Mouse (Mus musculus) hindbrain, embryonic 13.5 days (tissue): Measurements from ENCODE around the gene Col9a1. TPM values are rescaled to one million over a fixed set of nuclear protein-coding genes. Genes with fewer than 3 reads are reported as not detected.

Experiments used
- ATAC-seq: fragments of 200-750 bp; cut with Nextera tagmentation; 2 replicates; pipeline ENCODE4 v1.8.0; 2017; ENCODE audit warnings: moderate TSS enrichment; ENCODE audit not compliant: low FRiP score
- H3K27ac ChIP-seq: fragments of 300-500 bp; sonication (generic); 2 replicates; pipeline ENCODE4 v1.5.1; 2015; ENCODE audit warnings: inconsistent platforms, mild to moderate bottlenecking, moderate library complexity
- H3K27me3 ChIP-seq: fragments of 300-500 bp; sonication (generic); 2 replicates; pipeline ENCODE4 v1.6.1; 2015; ENCODE audit warnings: mild to moderate bottlenecking, inconsistent platforms
- H3K36me3 ChIP-seq: fragments of 300-500 bp; sonication (generic); 2 replicates; pipeline ENCODE4 v1.6.1; 2015; ENCODE audit warnings: mild to moderate bottlenecking, inconsistent platforms
- H3K4me1 ChIP-seq: fragments of 300-500 bp; sonication (generic); replicated peaks from 2 replicates; pipeline ENCODE4 v1.6.1; 2015; ENCODE audit warnings: inconsistent platforms
- H3K4me2 ChIP-seq: fragments of 300-500 bp; sonication (generic); 2 replicates; pipeline ENCODE4 v1.6.1; 2015; ENCODE audit warnings: inconsistent platforms, mild to moderate bottlenecking, moderate library complexity
- H3K4me3 ChIP-seq: fragments of 300-500 bp; sonication (generic); 2 replicates; pipeline ENCODE4 v1.5.1; 2015; ENCODE audit warnings: mild to moderate bottlenecking, inconsistent platforms
- H3K9ac ChIP-seq: fragments of 300-500 bp; sonication (generic); 2 replicates; pipeline ENCODE4 v1.6.1; 2015; ENCODE audit warnings: mild to moderate bottlenecking, inconsistent platforms
- H3K9me3 ChIP-seq: fragments of 300-500 bp; sonication (generic); 2 replicates; pipeline ENCODE4 v1.6.1; 2016; ENCODE audit warnings: inconsistent platforms
- whole genome bisulfite sequencing: fragments of 180-500 bp; shearing (Covaris S2); methylation state at CpG from one replicate; pipeline ENCODE4 v1.1.7; 2015; 5-methylcytosine and 5-hydroxymethylcytosine counted together
- polyA plus RNA-seq: library from polyadenylated mRNA; unstranded; fragments of >200 nt; fragmentation: Nextera tagmentation; extraction: Ambion mirVana; gene quantifications from 2 replicates; pipeline ENCODE4 v1.2.1, GENCODE M21; 2015

The Col9a1 gene
- polyA plus RNA-seq, 1 experiment from 2014 or later = 5.9 TPM

GRCm38 (mm10) chr1:24226941-24227711, 49.7 kb downstream of the Col9a1 start:
- no peak overlapping the region for H3K27ac ChIP-seq
- no peak overlapping the region for H3K4me2 ChIP-seq
- ATAC-seq = no peak
- no peak overlapping the region for H3K9ac ChIP-seq
- no peak overlapping the region for H3K4me3 ChIP-seq
- peaks cover 18% of the 10 kb centered on the region; the same call in 1 of the 2 replicates for H3K4me1 ChIP-seq
- WGBS = 80% methylated on average over 6 of the region's 6 CpGs
- no peaks in the 10 kb centered on the region for H3K36me3 ChIP-seq
- no peaks in the 10 kb centered on the region for H3K27me3 ChIP-seq
- H3K9me3 ChIP-seq = no peaks in the 10 kb centered on the region

GRCm38 (mm10) chr1:24229552-24229951, 52.1 kb downstream of the Col9a1 start:
- Histone ChIP-seq H3K36me3 (no peaks in the 10 kb centered on the region), H3K9me3 (no peaks in the 10 kb centered on the region), H3K27me3 (no peaks in the 10 kb centered on the region), H3K4me3 (no peak overlapping the region), H3K4me1 (peaks cover 14% of the 10 kb centered on the region; the same call in 1 of the 2 replicates), H3K4me2 (no peak overlapping the region), H3K9ac (no peak overlapping the region), H3K27ac (no peak overlapping the region)
- no peak for ATAC-seq
- 89% methylated on average over 1 of the region's 1 CpGs for WGBS

DNA sequence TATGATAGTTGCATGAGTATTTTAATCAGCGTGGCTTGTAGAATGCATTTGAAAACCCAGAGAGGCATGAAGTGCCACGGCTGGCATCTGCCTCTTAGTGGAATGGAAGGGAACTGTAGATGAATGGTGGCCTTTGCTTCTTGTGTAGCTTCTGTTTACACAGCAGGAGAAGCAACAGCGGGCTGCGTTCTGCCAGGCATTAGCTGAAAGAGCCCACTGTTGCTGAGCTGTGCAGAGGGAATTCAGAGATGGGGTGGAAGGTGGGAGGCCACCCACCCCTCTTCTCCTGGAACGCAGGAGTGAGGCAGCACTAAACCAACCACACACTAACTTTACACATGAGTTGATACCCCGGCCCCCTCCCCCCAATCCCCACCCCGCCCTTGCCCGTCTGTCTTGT, 53.0 kb downstream of the Col9a1 start:
- H3K9ac ChIP-seq = no peak overlapping the region
- no peak overlapping the region; the same call in 1 of the 2 replicates for H3K4me2 ChIP-seq
- H3K36me3 ChIP-seq = no peaks in the 10 kb centered on the region
- WGBS = 35% methylated on average over 8 of the region's 8 CpGs
- peaks cover 14% of the 10 kb centered on the region; the same call in 1 of the 2 replicates for H3K4me1 ChIP-seq
- peak; percentile 77 for ATAC-seq
- no peak overlapping the region for H3K27ac ChIP-seq
- H3K9me3 ChIP-seq = no peaks in the 10 kb centered on the region
- H3K4me3 ChIP-seq = no peak overlapping the region
- no peaks in the 10 kb centered on the region for H3K27me3 ChIP-seq

GRCm38 (mm10) chr1:24231504-24232270, 54.3 kb downstream of the Col9a1 start:
- WGBS = 72% methylated on average over 3 of the region's 3 CpGs

DNA sequence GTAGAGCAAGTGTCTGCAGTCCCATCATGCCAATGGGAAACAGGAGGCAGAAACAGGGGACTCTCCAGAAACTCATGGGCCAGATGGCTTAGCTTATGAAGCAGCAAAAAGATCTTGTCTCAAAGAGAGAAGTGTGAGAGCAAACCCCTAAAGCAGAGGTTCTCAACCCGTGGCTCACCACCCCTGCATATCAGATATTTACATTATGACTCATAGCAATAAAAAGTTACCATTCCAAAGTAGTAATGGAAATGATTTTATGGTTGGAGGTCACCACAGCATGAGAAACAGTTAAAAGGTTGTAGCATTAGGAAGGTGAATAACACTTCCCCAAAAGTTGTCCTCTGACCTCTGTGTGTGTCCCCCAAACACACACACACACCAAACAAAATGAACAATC, 58.9 kb downstream of the Col9a1 start:
- Histone ChIP-seq H3K27ac (no peak overlapping the region), H3K9me3 (no peaks in the 10 kb centered on the region), H3K4me1 (peaks cover 6% of the 10 kb centered on the region; the same call in 1 of the 2 replicates), H3K36me3 (no peaks in the 10 kb centered on the region), H3K4me2 (no peak overlapping the region), H3K4me3 (no peak overlapping the region), H3K9ac (no peak overlapping the region), H3K27me3 (0 out of 2 replicates have a peak, but pooled peaks cover 4% of the 10 kb centered on the region)
- 70% methylated on average over 1 of the region's 1 CpGs for WGBS
- ATAC-seq = no peak

More at GRCm38 (mm10) chr1:24231504-24232270, 54.3 kb downstream of the Col9a1 start:
- H3K9me3 ChIP-seq = no peaks in the 10 kb centered on the region
- H3K27ac ChIP-seq = no peak overlapping the region
- no peak for ATAC-seq
- H3K36me3 ChIP-seq = no peaks in the 10 kb centered on the region
- H3K27me3 ChIP-seq = no peaks in the 10 kb centered on the region
- H3K4me3 ChIP-seq = no peak overlapping the region
- no peak overlapping the region for H3K9ac ChIP-seq
- peaks cover 10% of the 10 kb centered on the region; the same call in 1 of the 2 replicates for H3K4me1 ChIP-seq
- H3K4me2 ChIP-seq = no peak overlapping the region

DNA sequence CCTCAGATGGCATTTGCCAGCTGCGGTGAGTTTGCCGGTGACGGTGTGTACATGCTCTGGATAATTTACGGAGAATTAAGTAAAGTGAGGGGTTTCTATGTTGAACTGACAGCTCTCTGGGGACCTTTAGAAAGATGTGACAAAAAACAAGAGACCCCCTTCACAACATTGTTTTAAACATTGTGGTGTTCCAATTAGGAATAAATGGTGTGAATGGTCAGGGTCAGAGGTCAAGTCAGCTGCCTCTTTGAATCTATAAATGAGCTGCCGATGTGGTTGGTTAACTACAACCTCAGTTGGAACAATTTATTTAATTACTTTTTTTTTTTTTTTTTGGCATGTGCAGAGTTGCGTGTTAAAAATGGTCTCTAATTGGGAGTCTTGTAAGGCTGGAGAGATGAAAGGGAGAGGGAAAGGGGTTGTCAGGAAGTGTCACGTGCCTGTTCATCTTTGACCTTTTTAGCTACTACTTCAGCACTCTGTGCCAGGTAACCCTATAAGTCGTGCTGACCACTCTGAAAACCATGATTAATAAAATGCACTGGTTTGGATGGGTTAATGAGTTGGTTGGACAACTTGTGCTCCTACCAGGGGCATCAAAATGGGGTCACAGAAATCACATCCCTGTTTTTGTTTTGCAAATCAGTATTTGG, 62.8 kb downstream of the Col9a1 start:
- 31% methylated on average over 8 of the region's 8 CpGs for WGBS
- ATAC-seq = no peak
- Histone ChIP-seq H3K4me3 (no peak overlapping the region), H3K36me3 (no peaks in the 10 kb centered on the region), H3K4me2 (no peak overlapping the region), H3K9ac (no peak overlapping the region), H3K4me1 (peaks cover 6% of the 10 kb centered on the region; the same call in 1 of the 2 replicates), H3K27me3 (0 out of 2 replicates have a peak, but pooled peaks cover 4% of the 10 kb centered on the region), H3K9me3 (no peaks in the 10 kb centered on the region), H3K27ac (no peak overlapping the region)

- H3K36me3 ChIP-seq = no peaks in the 10 kb centered on the region
- no peak overlapping the region for H3K27ac ChIP-seq
- H3K9ac ChIP-seq = no peak overlapping the region
- no peaks in the 10 kb centered on the region for H3K9me3 ChIP-seq
- no peak overlapping the region for H3K4me2 ChIP-seq
- H3K27me3 ChIP-seq = no peaks in the 10 kb centered on the region
- no peak overlapping the region for H3K4me3 ChIP-seq
- H3K4me1 ChIP-seq = peaks cover 14% of the 10 kb centered on the region
- no peak for ATAC-seq
- 84% methylated on average over 10 of the region's 10 CpGs for WGBS
Measured at GRCm38 (mm10) chr1:24244931-24245330, 67.5 kb downstream of the Col9a1 start.

DNA sequence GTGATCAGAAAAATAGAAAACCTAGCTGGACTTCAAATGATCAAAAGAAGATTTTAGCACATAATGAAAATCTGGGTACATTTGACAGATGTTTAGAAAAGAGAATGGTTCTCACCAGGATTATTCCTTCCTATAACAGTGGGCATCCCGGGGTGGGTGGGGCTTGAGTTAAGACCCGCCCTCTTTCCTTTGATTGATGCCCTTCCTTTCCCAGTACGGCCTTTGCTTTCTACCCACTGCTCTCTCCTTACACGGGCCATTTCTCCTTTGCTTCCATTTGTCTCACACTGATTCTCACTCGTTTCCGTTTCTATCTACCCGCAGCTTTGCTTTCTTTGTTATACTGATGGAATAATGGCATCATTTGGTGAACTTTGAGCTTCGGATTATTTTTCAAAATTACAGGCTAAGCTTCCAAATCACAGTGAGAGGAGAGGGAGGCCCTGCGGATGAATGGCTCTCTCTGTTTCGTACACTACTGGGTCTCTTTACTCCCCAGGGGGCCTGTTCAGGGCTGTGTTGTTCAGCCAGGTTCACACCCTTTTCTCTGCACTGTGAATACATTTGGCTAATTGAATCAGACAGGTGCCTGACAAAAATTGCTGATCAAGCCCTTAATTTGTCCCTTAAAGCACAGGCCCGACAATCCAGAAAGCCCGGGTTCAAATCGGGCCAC, 68.4 kb downstream of the Col9a1 start:
- no peak overlapping the region for H3K9ac ChIP-seq
- peaks cover 9% of the 10 kb centered on the region for H3K4me1 ChIP-seq
- no peak overlapping the region for H3K4me3 ChIP-seq
- WGBS = 51% methylated on average over 13 of the region's 13 CpGs
- H3K4me2 ChIP-seq = no peak overlapping the region
- H3K27me3 ChIP-seq = no peaks in the 10 kb centered on the region
- H3K36me3 ChIP-seq = no peaks in the 10 kb centered on the region
- 0 out of 2 replicates have a peak, but pooled peaks have one; percentile 34 for ATAC-seq
- H3K9me3 ChIP-seq = no peaks in the 10 kb centered on the region
- H3K27ac ChIP-seq = no peak overlapping the region

- peak; percentile 83 for ATAC-seq
- no peaks in the 10 kb centered on the region for H3K9me3 ChIP-seq
- no peak overlapping the region for H3K4me3 ChIP-seq
- peaks cover 9% of the 10 kb centered on the region for H3K4me1 ChIP-seq
- no peaks in the 10 kb centered on the region for H3K27me3 ChIP-seq
- no peak overlapping the region for H3K4me2 ChIP-seq
- H3K27ac ChIP-seq = peak overlapping the region; percentile 72
- peak overlapping the region; percentile 19; the same call in 1 of the 2 replicates for H3K9ac ChIP-seq
- 66% methylated on average over 10 of the region's 10 CpGs for WGBS
- no peaks in the 10 kb centered on the region for H3K36me3 ChIP-seq
Measured at GRCm38 (mm10) chr1:24248294-24249104, 71.1 kb downstream of the Col9a1 start.

GRCm38 (mm10) chr1:24249105-24249664, 71.8 kb downstream of the Col9a1 start:
- peak overlapping the region; percentile 72 for H3K27ac ChIP-seq
- H3K4me2 ChIP-seq = no peak overlapping the region
- no peaks in the 10 kb centered on the region for H3K9me3 ChIP-seq
- H3K4me1 ChIP-seq = peaks cover 9% of the 10 kb centered on the region
- no peak overlapping the region for H3K4me3 ChIP-seq
- H3K9ac ChIP-seq = 0 out of 2 replicates have a peak overlapping the region, but pooled peaks have one; percentile 19
- H3K36me3 ChIP-seq = no peaks in the 10 kb centered on the region
- H3K27me3 ChIP-seq = no peaks in the 10 kb centered on the region
- 46% methylated on average over 3 of the region's 3 CpGs for WGBS
- peak; percentile 87 for ATAC-seq

GRCm38 (mm10) chr1:24257961-24258360, 80.6 kb downstream of the Col9a1 start:
- Histone ChIP-seq H3K9me3 (no peaks in the 10 kb centered on the region), H3K27me3 (no peaks in the 10 kb centered on the region), H3K4me1 (no peaks in the 10 kb centered on the region), H3K36me3 (no peaks in the 10 kb centered on the region), H3K4me2 (no peak overlapping the region), H3K27ac (no peak overlapping the region), H3K9ac (no peak overlapping the region), H3K4me3 (no peak overlapping the region)
- 81% methylated on average over 5 of the region's 5 CpGs for WGBS
- ATAC-seq = no peak
